Mouse (Mus musculus) embryonic facial prominence, embryonic 14.5 days (tissue): ENCODE results near the gene Rab13. TPM values are rescaled to one million over a fixed set of nuclear protein-coding genes. Genes with fewer than 3 reads are reported as not detected.
A peak's percentile ranks its signal among the peaks of the same experiment; 100 is the strongest.

ENCODE experiments used
- ATAC-seq: fragments of 200-750 bp; cut with Nextera tagmentation; 2 replicates; pipeline ENCODE4 v1.8.0; 2017; ENCODE audit warnings: low read depth, moderate number of reproducible peaks, moderate TSS enrichment
- DNase-seq: peaks from one replicate; pipeline ENCODE4 v3.0.0-alpha.2; 2015; ENCODE audit warnings: low spot score
- H3K27ac ChIP-seq: fragments of 300-500 bp; sonication (generic); replicated peaks from 2 replicates; pipeline ENCODE4 v1.5.1; 2014; ENCODE audit warnings: low read depth, mild to moderate bottlenecking, low read length, moderate library complexity
- H3K27me3 ChIP-seq: fragments of 300-500 bp; sonication (generic); replicated peaks from 2 replicates; pipeline ENCODE4 v1.6.1; 2014; ENCODE audit warnings: low read length; ENCODE audit not compliant: control insufficient read depth, insufficient read depth
- H3K36me3 ChIP-seq: fragments of 300-500 bp; sonication (generic); 2 replicates; pipeline ENCODE4 v1.6.1; 2014; ENCODE audit warnings: low read length, mixed read lengths; ENCODE audit not compliant: control insufficient read depth, insufficient read depth
- H3K4me1 ChIP-seq: fragments of 300-500 bp; sonication (generic); 2 replicates; pipeline ENCODE4 v1.6.1; 2014; ENCODE audit warnings: antibody characterized with exemption, low read length; ENCODE audit not compliant: control insufficient read depth, insufficient read depth
- H3K4me2 ChIP-seq: fragments of 300-500 bp; sonication (generic); 2 replicates; pipeline ENCODE4 v1.6.1; 2014; ENCODE audit warnings: low read depth, mild to moderate bottlenecking, low read length, moderate library complexity, mixed read lengths
- H3K4me3 ChIP-seq: fragments of 300-500 bp; sonication (generic); 2 replicates; pipeline ENCODE4 v1.5.1; 2014; ENCODE audit warnings: low read depth, mild to moderate bottlenecking, low read length
- H3K9ac ChIP-seq: fragments of 300-500 bp; sonication (generic); 2 replicates; pipeline ENCODE4 v1.6.1; 2014; ENCODE audit warnings: low read depth, mild to moderate bottlenecking, low read length, moderate library complexity, mixed read lengths
- H3K9me3 ChIP-seq: fragments of 300-500 bp; sonication (generic); 2 replicates; pipeline ENCODE4 v1.6.1; 2016; ENCODE audit warnings: low read length; ENCODE audit not compliant: control insufficient read depth
- WGBS: fragments of 180-500 bp; shearing (Covaris S2); extraction: QIAGEN DNeasy Blood & Tissue Kit; methylation state at CpG from one replicate; pipeline ENCODE4 v1.1.7; 2014; 5-methylcytosine and 5-hydroxymethylcytosine counted together
- polyA plus RNA-seq: library from polyadenylated mRNA; unstranded; fragments of >200 nt; fragmentation: Nextera tagmentation; extraction: Ambion mirVana; gene quantifications from 2 replicates; pipeline ENCODE4 v1.2.1, GENCODE M21; 2014

Gene Rab13
- polyA plus RNA-seq, 1 experiment from 2014 or later, result 18.1 TPM

DNA sequence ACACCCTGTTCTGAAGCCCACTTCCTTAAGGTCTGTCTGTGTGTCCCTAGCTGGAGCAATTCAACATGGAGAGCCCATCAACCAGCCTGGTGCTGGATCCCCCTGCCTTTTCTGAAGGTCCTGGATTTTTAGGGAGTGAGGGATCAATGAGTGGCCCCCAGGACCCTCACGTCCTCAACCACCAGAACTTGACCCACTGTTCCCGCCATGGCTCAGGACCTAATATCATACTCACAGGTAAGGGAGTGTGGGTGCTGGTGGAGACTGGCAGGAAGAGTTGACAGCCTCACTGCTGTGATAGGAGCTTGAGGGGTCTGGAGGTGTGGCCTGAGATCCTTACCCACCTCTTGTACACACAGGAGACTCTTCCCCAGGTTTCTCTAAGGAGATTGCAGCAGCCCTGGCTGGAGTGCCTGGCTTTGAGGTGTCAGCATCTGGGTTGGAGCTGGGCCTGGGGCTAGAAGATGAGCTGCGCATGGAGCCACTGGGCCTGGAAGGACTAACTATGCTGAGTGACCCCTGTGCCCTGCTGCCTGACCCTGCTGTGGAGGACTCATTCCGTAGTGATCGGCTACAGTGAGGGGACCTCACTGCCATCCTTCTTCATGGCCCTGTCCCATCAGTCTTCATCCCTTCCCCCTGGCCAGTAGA is 49.8 kb downstream of the Rab13 start:
- no peak for ATAC-seq
- 0 out of 2 replicates have a peak overlapping the region, but pooled peaks have one; percentile 37 for H3K9ac ChIP-seq
- no peak overlapping the region for H3K27ac ChIP-seq
- no peak overlapping the region for H3K4me3 ChIP-seq
- WGBS, result 91% methylated on average over 5 of the region's 5 CpGs
- peaks cover 56% of the 10 kb centered on the region for H3K36me3 ChIP-seq
- H3K4me1 ChIP-seq, result peaks cover 10% of the 10 kb centered on the region
- DNase-seq, result no peak
- no peaks in the 10 kb centered on the region for H3K9me3 ChIP-seq
- H3K4me2 ChIP-seq, result no peak overlapping the region
- H3K27me3 ChIP-seq, result no peaks in the 10 kb centered on the region

- Histone ChIP-seq H3K36me3 (peaks cover 51% of the 10 kb centered on the region), H3K27me3 (no peaks in the 10 kb centered on the region), H3K9me3 (no peaks in the 10 kb centered on the region), H3K4me1 (peaks cover 10% of the 10 kb centered on the region), H3K4me3 (peak overlapping the region; percentile 86), H3K9ac (peak overlapping the region; percentile 87; the same call in 1 of the 2 replicates), H3K4me2 (peak overlapping the region; percentile 82), H3K27ac (peak overlapping the region; percentile 97)
- DNase-seq, result no peak
- ATAC-seq, result no peak
- 35% methylated on average over 10 of the region's 10 CpGs for WGBS
Measured at GRCm38 (mm10) chr3:90264687-90265033, 51.2 kb downstream of the Rab13 start.

GRCm38 (mm10) chr3:90265034-90265931 is 51.8 kb downstream of the Rab13 start, which contains the start of gene Dennd4b:
Gene Dennd4b, plus strand, starts transcription at chr3:90265185.
- H3K36me3 ChIP-seq, result peaks cover 45% of the 10 kb centered on the region
- WGBS, result 0% methylated on average over 16 of the region's 87 CpGs
- ATAC-seq, result peak; percentile 91

DNA sequence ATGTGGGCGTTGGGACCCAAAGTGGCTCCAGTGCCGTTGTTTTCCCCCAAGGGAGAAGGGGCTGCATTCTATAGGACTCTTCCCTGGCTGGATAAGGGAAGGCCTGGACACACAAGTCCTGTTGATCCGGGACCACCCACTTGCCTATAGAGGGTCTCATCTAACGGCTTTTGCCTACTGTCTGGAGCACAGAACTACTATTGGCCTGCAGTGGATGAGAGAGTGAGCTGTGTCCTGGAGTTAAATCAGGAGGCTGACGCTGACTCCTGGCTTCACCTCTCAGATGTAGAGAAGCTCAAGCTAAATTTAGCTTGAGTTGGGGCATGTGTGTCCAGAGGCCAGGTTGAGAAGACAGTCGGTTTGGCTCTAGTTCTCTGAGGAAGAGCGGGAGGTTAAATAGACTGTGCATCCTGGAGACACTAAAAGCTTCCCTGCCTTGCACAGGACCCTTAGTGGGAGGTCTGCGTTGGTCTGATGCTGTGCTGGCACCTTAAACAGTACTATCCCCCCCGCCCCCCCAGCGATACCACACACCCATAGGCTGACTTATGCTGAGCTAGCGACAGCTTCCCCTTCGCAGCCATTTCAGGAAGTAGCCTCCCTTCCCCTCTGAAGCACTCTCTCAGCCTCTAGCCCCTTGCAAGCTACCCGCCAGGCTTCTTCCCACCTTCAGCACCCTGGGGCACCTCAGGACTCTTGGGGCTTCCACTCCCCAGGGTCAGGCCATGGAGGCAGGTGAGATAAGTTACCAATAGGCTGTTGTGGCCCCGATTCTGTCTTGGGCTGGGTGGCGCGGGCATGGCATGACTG is 52.6 kb downstream of the Rab13 start:
- Histone ChIP-seq H3K9me3 (no peaks in the 10 kb centered on the region), H3K27me3 (no peaks in the 10 kb centered on the region), H3K4me3 (peak overlapping the region; percentile 86), H3K4me1 (peaks cover 10% of the 10 kb centered on the region), H3K9ac (peak overlapping the region; percentile 87), H3K4me2 (peak overlapping the region; percentile 82), H3K36me3 (peaks cover 37% of the 10 kb centered on the region), H3K27ac (peak overlapping the region; percentile 97)
- ATAC-seq, result peak; percentile 37
- no peak for DNase-seq
- WGBS, result 33% methylated on average over 14 of the region's 16 CpGs

More at GRCm38 (mm10) chr3:90265034-90265931, 51.8 kb downstream of the Rab13 start, which contains the start of gene Dennd4b:
- H3K9ac ChIP-seq, result peak within 1 kb of the TSS; percentile 87
- no peaks in the 10 kb centered on the region for H3K27me3 ChIP-seq
- H3K4me3 ChIP-seq, result peak within 1 kb of the TSS; percentile 86
- DNase-seq, result peak; percentile 92
- peak within 1 kb of the TSS; percentile 97 for H3K27ac ChIP-seq
- H3K4me1 ChIP-seq, result peaks cover 10% of the 10 kb centered on the region
- H3K9me3 ChIP-seq, result no peaks in the 10 kb centered on the region
- peak within 1 kb of the TSS; percentile 82 for H3K4me2 ChIP-seq

DNA sequence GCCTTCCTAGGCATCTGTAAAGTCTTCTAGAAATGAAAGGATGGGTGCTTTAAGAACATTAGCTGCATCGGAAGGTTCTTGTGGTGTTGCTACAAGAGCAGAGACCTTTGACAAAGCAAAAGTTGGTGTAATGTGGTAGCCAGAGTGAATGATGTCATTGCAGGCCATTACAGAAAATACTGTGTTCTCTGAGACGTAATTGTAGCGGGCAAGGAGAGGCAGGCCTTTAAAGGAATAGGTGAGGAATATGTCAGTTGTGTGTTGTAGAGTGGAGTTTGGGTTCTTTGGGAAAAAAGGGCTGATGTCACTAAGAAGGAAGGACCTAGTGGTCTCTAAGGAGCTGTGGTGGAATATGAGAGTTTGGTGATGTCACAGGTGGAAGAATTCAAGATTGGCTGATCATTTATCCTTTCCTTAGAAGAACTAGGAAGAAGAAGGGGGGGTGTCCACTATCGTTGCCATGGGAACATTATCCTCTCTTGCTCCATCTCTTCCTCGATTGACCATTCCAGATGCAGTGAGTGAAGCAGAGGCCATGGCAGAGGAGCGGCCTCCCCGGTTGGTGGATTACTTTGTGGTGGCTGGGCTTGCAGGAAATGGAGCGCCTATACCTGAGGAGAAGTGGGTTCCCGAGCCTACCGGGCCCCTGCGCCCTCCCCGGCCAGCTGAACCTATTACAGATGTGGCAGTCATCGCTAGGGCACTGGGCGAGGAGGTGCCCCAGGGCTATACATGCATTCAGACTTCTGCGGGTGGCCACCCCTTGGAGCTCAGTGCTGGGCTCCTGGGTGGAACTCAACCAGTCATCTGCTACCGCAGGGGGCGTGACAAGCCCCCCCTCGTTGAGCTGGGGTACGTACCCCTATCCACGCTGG is 53.6 kb downstream of the Rab13 start:
- H3K4me2 ChIP-seq, result peak overlapping the region; percentile 82
- no peaks in the 10 kb centered on the region for H3K9me3 ChIP-seq
- no peak for ATAC-seq
- no peak overlapping the region for H3K4me3 ChIP-seq
- H3K9ac ChIP-seq, result no peak overlapping the region
- peaks cover 10% of the 10 kb centered on the region for H3K4me1 ChIP-seq
- H3K27me3 ChIP-seq, result no peaks in the 10 kb centered on the region
- 91% methylated on average over 20 of the region's 20 CpGs for WGBS
- DNase-seq, result no peak
- peak overlapping the region; percentile 97; the same call in 1 of the 2 replicates for H3K27ac ChIP-seq
- H3K36me3 ChIP-seq, result peaks cover 37% of the 10 kb centered on the region

DNA sequence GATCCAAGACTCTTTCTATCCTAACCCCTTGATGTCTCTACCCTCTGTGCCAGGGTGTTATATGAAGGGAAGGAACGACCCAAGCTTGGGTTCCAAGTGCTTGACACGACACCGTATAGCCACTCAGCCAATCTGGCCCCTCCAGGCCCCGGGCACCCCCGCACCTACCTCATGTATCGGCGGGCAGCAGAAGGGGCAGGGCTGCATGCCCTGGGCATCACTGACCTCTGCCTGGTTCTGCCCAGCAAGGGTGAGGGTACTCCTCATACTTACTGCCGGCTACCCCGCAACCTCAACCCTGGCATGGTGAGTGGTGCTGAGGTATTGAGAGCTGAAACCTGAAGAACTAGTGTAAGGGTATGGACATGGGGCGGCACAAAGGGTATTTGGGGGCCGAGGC is 54.7 kb downstream of the Rab13 start:
- Histone ChIP-seq H3K9me3 (no peaks in the 10 kb centered on the region), H3K27me3 (no peaks in the 10 kb centered on the region), H3K4me2 (no peak overlapping the region), H3K4me1 (peaks cover 10% of the 10 kb centered on the region), H3K4me3 (no peak overlapping the region), H3K9ac (no peak overlapping the region), H3K36me3 (peaks cover 37% of the 10 kb centered on the region), H3K27ac (no peak overlapping the region)
- WGBS, result 93% methylated on average over 11 of the region's 11 CpGs
- no peak for ATAC-seq
- DNase-seq, result no peak

- H3K4me1 ChIP-seq, result peaks cover 10% of the 10 kb centered on the region
Measured at GRCm38 (mm10) chr3:90268971-90269370, 55.5 kb downstream of the Rab13 start.

More at GRCm38 (mm10) chr3:90268971-90269370, 55.5 kb downstream of the Rab13 start:
- no peak for ATAC-seq
- peaks cover 37% of the 10 kb centered on the region; the same call in 1 of the 2 replicates for H3K36me3 ChIP-seq
- H3K4me2 ChIP-seq, result no peak overlapping the region
- WGBS, result 83% methylated on average over 16 of the region's 16 CpGs
- no peaks in the 10 kb centered on the region for H3K9me3 ChIP-seq
- H3K27ac ChIP-seq, result no peak overlapping the region
- no peak overlapping the region for H3K9ac ChIP-seq
- no peaks in the 10 kb centered on the region for H3K27me3 ChIP-seq
- no peak overlapping the region for H3K4me3 ChIP-seq
- DNase-seq, result no peak
